Mouse (Mus musculus): Measurements from ENCODE around the gene Tmem151a. TPM values are rescaled to one million over a fixed set of nuclear protein-coding genes. Genes with fewer than 3 reads are reported as not detected.

Tmem151a gene
- polyA plus RNA-seq, 1 experiment from 2014 or later = 2.2 TPM

- peak; percentile 82 for ATAC-seq (ENCODE audit: insufficient number of reproducible peaks, low FRiP score, low TSS enrichment, low read depth)
- H3K36me3 ChIP-seq (ENCODE audit: control insufficient read depth, insufficient read depth, low read length) = no peaks in the 10 kb centered on the region
- WGBS = under 1% methylated on average over 44 of the region's 44 CpGs
Observed at GRCm38 (mm10) chr19:5038709-5039156, 46.6 kb downstream of the Tmem151a start, which contains the start of the genes B4gat1 and AC124502.3. TSS of gene B4gat1 (plus strand) at chr19:5038826. TSS of gene AC124502.3 (plus strand) at chr19:5038891.

DNA sequence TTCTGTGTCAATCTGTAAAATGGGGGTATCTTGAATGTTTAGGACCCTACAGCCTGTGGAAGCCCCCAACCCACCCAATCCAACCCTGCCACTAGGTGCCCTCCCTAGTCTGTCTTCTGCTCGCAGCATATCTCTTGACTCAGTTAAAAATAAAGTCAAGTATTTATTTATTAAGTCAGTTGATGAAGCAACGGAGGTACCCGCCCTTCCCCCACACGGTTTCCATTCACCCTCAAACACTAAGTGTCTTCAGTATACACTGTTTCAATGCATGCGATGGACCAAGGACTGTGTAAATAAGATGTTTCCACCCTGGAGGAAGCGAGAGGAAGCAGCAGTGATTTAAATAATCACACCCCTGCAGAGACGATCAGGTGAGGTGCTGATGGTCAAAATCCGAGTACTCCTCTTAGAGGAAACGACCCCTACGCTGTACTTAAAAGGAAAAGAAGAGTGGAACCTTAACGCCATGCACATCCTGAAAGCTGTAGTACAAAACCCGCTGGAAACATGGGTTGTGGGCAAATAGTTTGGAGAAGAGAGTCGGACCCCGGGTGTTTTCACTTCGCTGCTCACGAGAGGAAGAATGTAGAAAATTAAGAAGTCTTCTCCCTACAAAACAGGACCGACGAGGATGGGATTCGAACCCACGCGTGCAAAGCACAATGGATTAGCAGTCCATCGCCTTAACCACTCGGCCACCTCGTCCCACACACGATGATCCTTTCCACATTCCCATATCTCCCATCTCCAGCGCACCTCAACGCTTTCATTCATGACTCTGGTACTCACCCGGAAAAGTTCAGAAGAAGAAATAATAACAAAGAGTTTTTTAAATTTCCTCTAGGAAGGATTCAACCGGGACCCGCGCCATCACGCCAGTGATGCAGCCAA is 47.4 kb downstream of the Tmem151a start:
- Histone ChIP-seq H3K27me3 (ENCODE audit: control insufficient read depth, insufficient read depth, low read length) (no peaks in the 10 kb centered on the region), H3K9me3 (ENCODE audit: control insufficient read depth, low read length) (no peaks in the 10 kb centered on the region), H3K36me3 (ENCODE audit: control insufficient read depth, insufficient read depth, low read length) (no peaks in the 10 kb centered on the region), H3K4me3 (ENCODE audit: low read depth, low read length) (peak overlapping the region; percentile 82), H3K4me1 (ENCODE audit: control insufficient read depth, insufficient read depth, low read length) (peaks cover 21% of the 10 kb centered on the region; the same call in 1 of the 2 replicates), H3K4me2 (ENCODE audit: low read depth, severe bottlenecking) (peak overlapping the region; percentile 99), H3K9ac (ENCODE audit: low read length) (peak overlapping the region; percentile 87), H3K27ac (replicated peaks; ENCODE audit: low read depth, low read length) (0 out of 2 replicates have a peak overlapping the region, but pooled peaks have one; percentile 60)
- ATAC-seq (ENCODE audit: insufficient number of reproducible peaks, low FRiP score, low TSS enrichment, low read depth) = peak; percentile 28; the same call in 1 of the 2 replicates
- 5% methylated on average over 32 of the region's 32 CpGs for WGBS
- DNase-seq (ENCODE audit: low spot score) = peak; percentile 95

More at GRCm38 (mm10) chr19:5038709-5039156, 46.6 kb downstream of the Tmem151a start, which contains the start of the genes B4gat1 and AC124502.3:
- Histone ChIP-seq H3K9me3 (ENCODE audit: control insufficient read depth, low read length) (no peaks in the 10 kb centered on the region), H3K27me3 (ENCODE audit: control insufficient read depth, insufficient read depth, low read length) (no peaks in the 10 kb centered on the region), H3K4me1 (ENCODE audit: control insufficient read depth, insufficient read depth, low read length) (peaks cover 21% of the 10 kb centered on the region; the same call in 1 of the 2 replicates), H3K4me2 (ENCODE audit: low read depth, severe bottlenecking) (peak within 1 kb of the TSS; percentile 99), H3K4me3 (ENCODE audit: low read depth, low read length) (peak within 1 kb of the TSS; percentile 82), H3K9ac (ENCODE audit: low read length) (peak within 1 kb of the TSS; percentile 87), H3K27ac (replicated peaks; ENCODE audit: low read depth, low read length) (0 out of 2 replicates have a peak within 1 kb of the TSS, but pooled peaks have one; percentile 60)
- DNase-seq (ENCODE audit: low spot score) = peak; percentile 93

DNA sequence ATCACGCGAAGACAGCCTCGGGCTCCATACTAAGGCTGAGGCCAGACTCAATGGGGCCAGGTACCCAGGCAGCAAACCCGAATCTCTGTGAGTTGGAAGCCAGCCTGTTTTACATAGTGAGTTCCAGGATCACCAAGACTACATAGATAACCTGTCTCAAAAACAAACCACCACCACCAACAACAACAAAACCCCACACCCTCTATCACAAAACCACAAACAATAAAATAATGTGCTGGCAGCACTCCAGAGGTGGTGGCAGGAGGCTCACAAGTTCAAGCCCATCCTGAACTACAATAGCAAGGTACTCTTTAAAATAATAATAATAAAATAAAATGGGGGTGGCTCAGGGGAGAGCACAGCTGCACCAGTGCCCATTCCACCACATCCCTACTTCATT is 48.8 kb downstream of the Tmem151a start:
- peaks cover 17% of the 10 kb centered on the region; the same call in 1 of the 2 replicates for H3K4me1 ChIP-seq (ENCODE audit: control insufficient read depth, insufficient read depth, low read length)
- ATAC-seq (ENCODE audit: insufficient number of reproducible peaks, low FRiP score, low TSS enrichment, low read depth) = no peak

DNA sequence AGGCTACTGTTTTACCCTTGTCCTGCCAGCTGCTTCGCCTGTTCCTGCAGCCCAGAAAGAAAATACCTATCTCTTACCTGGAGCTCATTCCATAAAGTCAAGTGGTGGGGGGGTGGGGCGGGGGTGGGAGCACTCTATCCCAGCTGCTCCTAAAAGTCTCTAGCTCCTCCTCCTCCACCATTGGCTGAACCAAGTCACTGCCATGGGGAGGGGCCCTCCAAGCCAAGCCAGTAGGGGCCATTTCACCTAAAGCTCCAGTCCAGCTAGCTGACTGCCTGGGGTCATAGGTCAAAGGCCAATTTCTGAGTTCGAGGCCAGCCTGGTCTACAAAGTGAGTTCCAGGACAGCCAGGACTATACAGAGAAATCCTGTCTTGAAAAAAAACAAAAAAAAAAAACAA is 52.6 kb downstream of the Tmem151a start:
- peaks cover 3% of the 10 kb centered on the region for H3K36me3 ChIP-seq (ENCODE audit: control insufficient read depth, insufficient read depth, low read length)
- WGBS = 84% methylated on average over 3 of the region's 3 CpGs

More for the DNA sequence above, 48.8 kb downstream of the Tmem151a start:
- Histone ChIP-seq H3K4me2 (ENCODE audit: low read depth, severe bottlenecking) (no peak overlapping the region), H3K27ac (replicated peaks; ENCODE audit: low read depth, low read length) (no peak overlapping the region), H3K27me3 (ENCODE audit: control insufficient read depth, insufficient read depth, low read length) (no peaks in the 10 kb centered on the region), H3K9ac (ENCODE audit: low read length) (no peak overlapping the region), H3K4me3 (ENCODE audit: low read depth, low read length) (no peak overlapping the region), H3K36me3 (ENCODE audit: control insufficient read depth, insufficient read depth, low read length) (no peaks in the 10 kb centered on the region), H3K9me3 (ENCODE audit: control insufficient read depth, low read length) (no peaks in the 10 kb centered on the region)
- WGBS = 82% methylated on average over 4 of the region's 4 CpGs
- DNase-seq (ENCODE audit: low spot score) = no peak

DNA sequence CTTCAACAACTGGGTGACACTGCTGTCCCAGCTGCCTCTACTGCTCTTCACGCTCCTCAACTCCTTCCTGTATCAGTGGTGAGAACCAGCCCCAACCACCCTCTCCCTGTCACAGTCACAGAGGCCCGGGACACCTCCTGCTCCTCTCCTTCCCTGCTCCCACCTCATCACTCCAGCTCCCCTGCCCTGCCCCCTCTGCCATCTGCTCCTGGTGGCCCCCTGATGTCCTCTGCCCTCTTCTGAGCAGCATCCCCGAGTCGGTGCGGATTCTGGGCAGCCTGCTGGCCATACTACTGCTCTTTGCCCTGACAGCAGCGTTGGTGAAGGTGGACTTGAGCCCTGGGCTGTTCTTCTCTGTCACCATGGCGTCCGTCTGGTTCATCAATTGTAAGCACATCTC is 59.2 kb downstream of the Tmem151a start:
- H3K4me1 ChIP-seq (ENCODE audit: control insufficient read depth, insufficient read depth, low read length) = no peaks in the 10 kb centered on the region
- no peak overlapping the region for H3K27ac ChIP-seq (replicated peaks; ENCODE audit: low read depth, low read length)
- 87% methylated on average over 8 of the region's 8 CpGs for WGBS
- no peak overlapping the region for H3K4me2 ChIP-seq (ENCODE audit: low read depth, severe bottlenecking)
- peaks cover 3% of the 10 kb centered on the region for H3K36me3 ChIP-seq (ENCODE audit: control insufficient read depth, insufficient read depth, low read length)
- H3K9ac ChIP-seq (ENCODE audit: low read length) = no peak overlapping the region
- no peak for ATAC-seq (ENCODE audit: insufficient number of reproducible peaks, low FRiP score, low TSS enrichment, low read depth)
- no peak for DNase-seq (ENCODE audit: low spot score)
- H3K4me3 ChIP-seq (ENCODE audit: low read depth, low read length) = no peak overlapping the region
- no peaks in the 10 kb centered on the region for H3K9me3 ChIP-seq (ENCODE audit: control insufficient read depth, low read length)
- H3K27me3 ChIP-seq (ENCODE audit: control insufficient read depth, insufficient read depth, low read length) = no peaks in the 10 kb centered on the region

More for the DNA sequence above, 52.6 kb downstream of the Tmem151a start:
- DNase-seq (ENCODE audit: low spot score) (no peak), ATAC-seq (ENCODE audit: insufficient number of reproducible peaks, low FRiP score, low TSS enrichment, low read depth) (no peak)
- H3K27me3 ChIP-seq (ENCODE audit: control insufficient read depth, insufficient read depth, low read length) = no peaks in the 10 kb centered on the region
- H3K9me3 ChIP-seq (ENCODE audit: control insufficient read depth, low read length) = no peaks in the 10 kb centered on the region
- no peak overlapping the region for H3K27ac ChIP-seq (replicated peaks; ENCODE audit: low read depth, low read length)
- 0 out of 2 replicates have a peak, but pooled peaks cover 2% of the 10 kb centered on the region for H3K4me1 ChIP-seq (ENCODE audit: control insufficient read depth, insufficient read depth, low read length)
- H3K4me2 ChIP-seq (ENCODE audit: low read depth, severe bottlenecking) = no peak overlapping the region
- H3K4me3 ChIP-seq (ENCODE audit: low read depth, low read length) = no peak overlapping the region
- no peak overlapping the region for H3K9ac ChIP-seq (ENCODE audit: low read length)

DNA sequence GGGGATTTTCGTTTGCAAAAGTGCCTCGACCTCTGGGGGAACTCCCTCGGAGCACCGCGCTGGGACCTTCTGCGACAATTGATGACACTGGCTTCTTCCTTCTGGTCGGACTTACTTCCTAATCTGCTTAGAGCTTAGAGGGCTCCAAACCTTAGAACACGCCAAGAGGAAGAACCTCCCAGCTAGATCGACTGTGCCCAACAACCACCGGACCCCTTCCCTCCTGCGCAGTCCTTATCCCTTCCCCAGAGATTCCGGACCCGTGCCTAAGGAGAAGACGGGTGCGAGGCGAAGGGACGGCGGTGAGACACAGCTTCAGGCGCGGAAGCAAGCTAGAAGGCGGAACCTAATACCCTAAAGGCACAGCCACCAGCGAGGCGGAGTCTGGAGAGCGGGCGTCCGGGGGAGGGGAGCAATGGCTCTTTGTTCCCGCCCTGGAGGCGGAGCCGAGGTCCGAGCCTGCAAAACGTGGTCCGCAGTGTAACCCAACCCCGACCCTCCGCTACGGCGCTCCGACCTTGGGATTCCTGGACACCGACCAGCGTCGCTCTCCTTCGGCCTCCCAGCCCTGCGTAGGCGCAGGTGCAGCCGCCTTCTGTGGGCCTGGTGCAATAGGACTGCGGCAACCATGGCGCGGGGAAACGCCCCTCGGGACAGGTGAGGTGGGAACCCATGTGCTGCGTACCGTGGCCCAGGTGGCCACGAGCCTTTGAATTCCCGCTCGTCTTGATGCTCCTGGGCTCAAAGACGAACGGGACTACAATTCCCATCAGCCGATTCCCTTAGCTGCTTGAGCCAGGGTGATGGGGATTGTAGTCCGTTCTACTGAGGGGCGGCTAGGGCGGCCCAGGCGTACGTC is 61.5 kb downstream of the Tmem151a start, which contains the start of gene Slc29a2:
TSS of gene Slc29a2 (plus strand) at position 240 of the 859 bp plus-strand sequence.
- Histone ChIP-seq H3K4me1 (ENCODE audit: control insufficient read depth, insufficient read depth, low read length) (no peaks in the 10 kb centered on the region), H3K9me3 (ENCODE audit: control insufficient read depth, low read length) (no peaks in the 10 kb centered on the region), H3K36me3 (ENCODE audit: control insufficient read depth, insufficient read depth, low read length) (no peaks in the 10 kb centered on the region), H3K27ac (replicated peaks; ENCODE audit: low read depth, low read length) (peak within 1 kb of the TSS; percentile 48), H3K4me2 (ENCODE audit: low read depth, severe bottlenecking) (peak within 1 kb of the TSS; percentile 75), H3K27me3 (ENCODE audit: control insufficient read depth, insufficient read depth, low read length) (no peaks in the 10 kb centered on the region), H3K9ac (ENCODE audit: low read length) (peak within 1 kb of the TSS; percentile 80), H3K4me3 (ENCODE audit: low read depth, low read length) (peak within 1 kb of the TSS; percentile 54)
- under 1% methylated on average over 62 of the region's 62 CpGs for WGBS
- peak; percentile 96 for DNase-seq (ENCODE audit: low spot score)
- ATAC-seq (ENCODE audit: insufficient number of reproducible peaks, low FRiP score, low TSS enrichment, low read depth) = peak; percentile 97

DNA sequence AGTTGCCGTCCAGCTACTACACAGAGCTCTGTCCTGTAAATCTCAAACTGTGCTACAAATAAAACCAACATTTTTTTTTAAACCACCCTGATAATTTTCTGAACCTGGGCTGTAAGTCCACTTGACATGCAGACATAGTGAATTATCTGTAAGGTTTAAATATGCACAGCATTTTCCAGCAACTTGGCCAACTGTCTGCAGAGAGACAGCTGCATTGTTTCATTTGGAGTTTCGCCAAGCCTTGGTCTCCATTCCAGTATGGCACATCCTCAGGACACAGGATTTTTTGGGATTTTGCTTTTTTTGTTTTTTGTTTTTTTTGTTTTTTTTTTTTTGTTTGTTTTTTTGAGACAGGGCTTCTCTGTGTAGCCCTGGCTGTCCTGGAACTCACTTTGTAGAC is 63.9 kb downstream of the Tmem151a start:
- no peaks in the 10 kb centered on the region for H3K36me3 ChIP-seq (ENCODE audit: control insufficient read depth, insufficient read depth, low read length)
- H3K27ac ChIP-seq (replicated peaks; ENCODE audit: low read depth, low read length) = no peak overlapping the region
- H3K4me3 ChIP-seq (ENCODE audit: low read depth, low read length) = no peak overlapping the region
- H3K9me3 ChIP-seq (ENCODE audit: control insufficient read depth, low read length) = no peaks in the 10 kb centered on the region
- H3K4me1 ChIP-seq (ENCODE audit: control insufficient read depth, insufficient read depth, low read length) = peaks cover 1% of the 10 kb centered on the region; the same call in 1 of the 2 replicates
- WGBS = 90% methylated on average over 2 of the region's 2 CpGs
- DNase-seq (ENCODE audit: low spot score) (no peak), ATAC-seq (ENCODE audit: insufficient number of reproducible peaks, low FRiP score, low TSS enrichment, low read depth) (no peak)
- no peaks in the 10 kb centered on the region for H3K27me3 ChIP-seq (ENCODE audit: control insufficient read depth, insufficient read depth, low read length)
- no peak overlapping the region for H3K4me2 ChIP-seq (ENCODE audit: low read depth, severe bottlenecking)
- no peak overlapping the region for H3K9ac ChIP-seq (ENCODE audit: low read length)

Measured in limb, embryonic 11.5 days (tissue).